Mouse (Mus musculus) midbrain, postnatal 0 days (tissue): ENCODE data around the gene Spint1. TPM values are rescaled to one million over a fixed set of nuclear protein-coding genes. Genes with fewer than 3 reads are reported as not detected.

Source experiments
- ATAC-seq: fragments of 200-750 bp; cut with Nextera tagmentation; 2 replicates; pipeline ENCODE4 v1.8.0; 2017; ENCODE audit warnings: moderate number of reproducible peaks, mild to moderate bottlenecking, moderate TSS enrichment, moderate library complexity; ENCODE audit not compliant: low FRiP score
- DNase-seq: peaks from one replicate; pipeline ENCODE4 v3.0.0-alpha.2; 2015; ENCODE audit warnings: low spot score
- H3K27ac ChIP-seq: fragments of 300-500 bp; sonication (generic); 2 replicates; pipeline ENCODE4 v1.5.1; 2014; ENCODE audit warnings: low read depth, mild to moderate bottlenecking, low read length, mixed read lengths
- H3K27me3 ChIP-seq: fragments of 300-500 bp; sonication (generic); 2 replicates; pipeline ENCODE4 v1.6.1; 2014; ENCODE audit warnings: low read length, control low read depth, mixed read lengths; ENCODE audit not compliant: insufficient read depth
- H3K36me3 ChIP-seq: fragments of 300-500 bp; sonication (generic); 2 replicates; pipeline ENCODE4 v1.6.1; 2014; ENCODE audit warnings: low read length, control low read depth, mixed read lengths; ENCODE audit not compliant: insufficient read depth
- H3K4me1 ChIP-seq: fragments of 300-500 bp; sonication (generic); 2 replicates; pipeline ENCODE4 v1.6.1; 2014; ENCODE audit warnings: mild to moderate bottlenecking, control low read depth, antibody characterized with exemption, low read length, mixed read lengths; ENCODE audit not compliant: insufficient read depth
- H3K4me2 ChIP-seq: fragments of 300-500 bp; sonication (generic); 2 replicates; pipeline ENCODE4 v1.6.1; 2014; ENCODE audit warnings: low read depth, mild to moderate bottlenecking, low read length, mixed read lengths; ENCODE audit not compliant: poor library complexity, severe bottlenecking
- H3K4me3 ChIP-seq: fragments of 300-500 bp; sonication (generic); 2 replicates; pipeline ENCODE4 v1.5.1; 2014; ENCODE audit warnings: low read depth, mild to moderate bottlenecking, low read length, moderate library complexity
- H3K9ac ChIP-seq: fragments of 300-500 bp; sonication (generic); replicated peaks from 2 replicates; pipeline ENCODE4 v1.6.1; 2014; ENCODE audit warnings: mild to moderate bottlenecking, low read length, moderate library complexity, mixed read lengths; ENCODE audit not compliant: poor library complexity, severe bottlenecking
- H3K9me3 ChIP-seq: fragments of 300-500 bp; sonication (generic); 2 replicates; pipeline ENCODE4 v1.6.1; 2016; ENCODE audit warnings: low read length, control low read depth
- CTCF ChIP-seq: IDR thresholded peaks from 2 replicates; pipeline ENCODE4 v1.5.1; 2016; ENCODE audit warnings: antibody characterized with exemption, mild to moderate bottlenecking
- whole genome bisulfite sequencing: fragments of 180-500 bp; shearing (Covaris S2); extraction: QIAGEN DNeasy Blood & Tissue Kit; methylation state at CpG from one replicate; pipeline ENCODE4 v1.1.7; 2014; 5-methylcytosine and 5-hydroxymethylcytosine counted together
- polyA plus RNA-seq: library from polyadenylated mRNA; unstranded; fragments of >200 nt; fragmentation: Nextera tagmentation; extraction: Ambion mirVana; gene quantifications from 2 replicates; pipeline ENCODE4 v1.2.1, GENCODE M21; 2015
- total RNA-seq: library from RNA; depleted of rRNA; stranded (reverse); fragments of >200 nt; gene quantifications from 2 replicates; pipeline ENCODE4 v1.2.3, GENCODE M21; 2014

Spint1 gene
- total and polyA plus RNA-seq, 2 experiments from 2014 or later = 1.1 to 1.9 TPM

DNA sequence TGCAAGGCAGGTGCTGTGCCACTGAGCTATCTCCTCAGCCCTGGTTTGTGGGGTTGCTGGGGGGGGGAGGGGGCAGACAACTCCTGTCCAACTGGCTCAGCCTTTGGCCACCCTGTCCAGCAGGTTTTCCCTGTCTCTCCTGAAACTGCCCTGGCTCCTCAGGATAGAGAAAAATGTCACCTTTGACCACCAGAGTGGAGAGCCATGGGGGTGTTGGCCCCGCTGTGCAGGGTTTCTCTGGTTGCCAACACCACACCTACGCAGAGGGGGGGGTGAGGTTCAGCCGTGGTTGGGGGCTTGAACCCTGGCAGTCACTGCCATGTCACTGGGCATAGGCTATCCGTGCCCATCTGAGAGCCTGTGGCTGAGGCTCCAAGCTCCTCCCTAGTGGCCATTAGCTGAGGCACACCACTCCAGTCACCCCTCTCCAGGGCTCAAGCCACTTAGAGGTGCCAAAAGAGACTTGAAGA lies 12.5 kb downstream of the Spint1 start:
- Histone ChIP-seq H3K9me3 (no peaks in the 10 kb centered on the region), H3K4me2 (no peak overlapping the region), H3K27ac (no peak overlapping the region), H3K36me3 (no peaks in the 10 kb centered on the region), H3K4me1 (no peaks in the 10 kb centered on the region), H3K9ac (no peak overlapping the region), H3K27me3 (no peaks in the 10 kb centered on the region), H3K4me3 (no peak overlapping the region)
- DNase-seq (no peak), ATAC-seq (no peak)
- no peak for TF ChIP-seq CTCF
- 83% methylated on average over 4 of the region's 4 CpGs for WGBS

DNA sequence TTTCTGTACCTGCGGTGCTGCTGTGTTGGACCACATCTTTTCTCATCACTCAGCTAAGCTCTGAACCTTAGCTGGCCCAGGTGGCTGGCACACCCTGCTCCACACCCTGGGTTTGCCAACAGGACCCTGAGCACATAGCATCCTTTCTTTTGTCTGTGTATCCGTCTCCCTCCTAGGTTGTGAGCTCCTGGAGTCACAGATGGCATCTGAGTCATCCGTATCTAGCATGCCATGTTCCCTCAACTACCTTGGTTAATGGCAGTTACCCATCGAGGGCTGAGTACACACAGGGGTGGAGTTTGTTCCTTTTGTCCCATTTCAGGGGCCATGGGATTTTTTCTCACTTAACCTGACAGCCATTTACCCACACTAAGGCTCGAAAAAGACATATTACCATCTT lies 13.2 kb downstream of the Spint1 start:
- 72% methylated on average over 5 of the region's 5 CpGs for WGBS

DNA sequence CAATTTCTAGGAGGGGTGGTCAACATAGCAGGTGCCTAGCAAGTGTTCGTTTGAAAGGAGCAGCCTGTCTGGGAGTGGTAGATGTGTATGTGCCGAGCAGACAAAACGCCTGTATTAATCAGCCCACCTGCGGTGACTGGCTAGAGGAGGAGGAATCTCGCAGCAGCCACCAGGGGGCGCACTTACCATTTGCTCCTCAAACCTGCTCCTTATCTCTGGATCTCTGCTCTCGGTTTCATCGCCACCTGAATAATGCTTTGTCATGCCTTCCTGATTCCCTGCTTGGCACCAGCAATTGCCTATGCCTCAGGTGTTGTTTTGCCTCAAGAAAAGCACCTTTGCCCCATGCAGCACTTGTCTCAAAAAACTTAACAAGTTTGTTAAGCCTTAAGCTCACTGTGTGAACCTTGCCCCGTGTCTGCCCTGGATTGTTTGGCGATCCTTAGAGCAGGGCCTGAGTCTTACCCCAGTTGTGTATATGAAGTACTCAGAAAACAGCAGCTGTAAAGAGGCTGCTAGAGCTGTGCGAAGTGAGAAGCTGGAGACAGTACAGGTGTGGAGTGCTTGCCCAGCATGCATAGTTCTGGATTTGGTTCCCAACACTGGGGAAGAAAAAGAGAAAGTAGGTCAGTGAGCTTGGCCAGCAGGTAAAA lies 13.8 kb downstream of the Spint1 start:
- H3K4me3 ChIP-seq = no peak overlapping the region
- TF ChIP-seq CTCF = peak; percentile 84
- no peak overlapping the region for H3K4me2 ChIP-seq
- ATAC-seq (no peak), DNase-seq (peak; percentile 82)
- peaks cover 6% of the 10 kb centered on the region; the same call in 1 of the 2 replicates for H3K27me3 ChIP-seq
- no peak overlapping the region for H3K9ac ChIP-seq
- H3K36me3 ChIP-seq = no peaks in the 10 kb centered on the region
- H3K4me1 ChIP-seq = no peaks in the 10 kb centered on the region
- 19% methylated on average over 11 of the region's 11 CpGs for WGBS
- no peak overlapping the region for H3K27ac ChIP-seq
- no peaks in the 10 kb centered on the region for H3K9me3 ChIP-seq

More for the DNA sequence above, 13.2 kb downstream of the Spint1 start:
- ATAC-seq (no peak), DNase-seq (no peak)
- no peak overlapping the region for H3K4me3 ChIP-seq
- H3K9ac ChIP-seq = no peak overlapping the region
- TF ChIP-seq CTCF = no peak
- no peak overlapping the region for H3K4me2 ChIP-seq
- peaks cover 4% of the 10 kb centered on the region; the same call in 1 of the 2 replicates for H3K27me3 ChIP-seq
- no peaks in the 10 kb centered on the region for H3K4me1 ChIP-seq
- no peak overlapping the region for H3K27ac ChIP-seq
- H3K36me3 ChIP-seq = no peaks in the 10 kb centered on the region
- no peaks in the 10 kb centered on the region for H3K9me3 ChIP-seq

DNA sequence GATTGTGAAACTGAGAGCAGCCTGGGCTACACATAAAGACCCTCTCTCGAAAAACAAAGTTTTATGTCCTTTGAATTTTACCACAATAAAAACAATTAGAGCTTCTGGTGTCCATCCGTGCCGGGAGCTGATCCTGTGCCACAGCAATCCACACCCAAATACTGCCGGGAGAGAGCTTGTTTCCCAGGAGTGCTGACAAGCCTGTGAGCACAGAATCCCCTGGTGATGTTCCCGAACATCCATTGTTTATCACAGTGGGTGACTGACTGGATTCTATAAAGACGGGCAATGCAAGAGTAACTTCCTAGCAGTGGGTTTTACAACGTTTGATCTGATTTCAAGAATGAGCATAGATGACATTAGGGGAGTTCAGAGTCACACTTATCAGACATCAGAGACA lies 17.8 kb downstream of the Spint1 start:
- no peaks in the 10 kb centered on the region for H3K9me3 ChIP-seq
- H3K9ac ChIP-seq = no peak overlapping the region
- H3K4me3 ChIP-seq = no peak overlapping the region
- H3K4me2 ChIP-seq = no peak overlapping the region
- ATAC-seq (no peak), DNase-seq (no peak)
- no peaks in the 10 kb centered on the region for H3K36me3 ChIP-seq
- 4% methylated on average over 7 of the region's 7 CpGs for WGBS
- TF ChIP-seq CTCF = no peak
- H3K4me1 ChIP-seq = no peaks in the 10 kb centered on the region
- peaks cover 6% of the 10 kb centered on the region; the same call in 1 of the 2 replicates for H3K27me3 ChIP-seq
- H3K27ac ChIP-seq = no peak overlapping the region

DNA sequence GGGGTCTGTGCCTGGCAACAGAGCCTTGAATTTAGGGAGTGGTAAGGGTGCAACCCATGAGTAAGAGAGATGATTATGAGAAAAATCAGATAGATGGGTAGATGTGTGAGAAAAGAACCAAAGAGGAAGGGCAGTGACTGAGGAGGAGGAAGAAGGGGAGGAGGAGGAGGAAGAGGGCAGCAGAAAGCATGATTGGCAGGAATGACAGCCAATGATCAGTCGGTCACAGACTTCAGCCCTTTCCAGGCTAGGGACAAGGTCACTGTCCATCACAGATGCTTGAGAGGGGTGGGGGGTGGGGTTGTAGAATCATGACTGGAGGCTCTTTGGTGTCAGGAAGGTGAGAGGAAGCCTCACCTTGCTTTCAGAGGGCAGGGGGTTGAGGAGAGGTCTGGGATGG lies 23.4 kb downstream of the Spint1 start:
- no peak overlapping the region for H3K27ac ChIP-seq
- 67% methylated on average over 1 of the region's 1 CpGs for WGBS
- DNase-seq (no peak), ATAC-seq (no peak)
- peaks cover under 1% of the 10 kb centered on the region; the same call in 1 of the 2 replicates for H3K27me3 ChIP-seq
- H3K9ac ChIP-seq = no peak overlapping the region
- no peaks in the 10 kb centered on the region for H3K9me3 ChIP-seq
- no peak overlapping the region for H3K4me3 ChIP-seq
- no peaks in the 10 kb centered on the region for H3K4me1 ChIP-seq
- no peaks in the 10 kb centered on the region for H3K36me3 ChIP-seq
- H3K4me2 ChIP-seq = no peak overlapping the region
- no peak for TF ChIP-seq CTCF

DNA sequence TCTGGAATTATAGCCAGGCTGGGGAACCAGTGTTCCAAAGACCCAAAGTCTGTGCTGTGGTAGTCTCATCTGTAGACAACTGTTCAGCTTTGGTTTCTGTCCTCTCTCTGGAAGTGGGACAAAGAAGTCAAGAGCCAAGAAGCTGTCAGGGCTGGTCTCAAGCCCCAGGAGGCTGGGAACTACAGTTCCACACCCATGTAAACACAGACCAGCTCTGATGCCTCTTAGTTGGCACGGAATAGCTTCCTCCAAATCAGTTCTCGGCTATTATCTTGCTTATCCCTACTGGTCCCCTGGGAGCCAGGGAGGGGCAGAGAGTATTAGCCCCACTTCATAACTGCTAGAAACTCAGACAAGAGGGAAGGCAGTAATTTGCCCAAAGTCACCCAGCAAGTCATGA lies 24.2 kb downstream of the Spint1 start:
- peak; percentile 42 for DNase-seq
- no peak for TF ChIP-seq CTCF
- WGBS = 35% methylated on average over 2 of the region's 2 CpGs
- Histone ChIP-seq H3K9ac (no peak overlapping the region), H3K4me1 (no peaks in the 10 kb centered on the region), H3K9me3 (no peaks in the 10 kb centered on the region), H3K27ac (no peak overlapping the region), H3K4me2 (no peak overlapping the region), H3K27me3 (no peaks in the 10 kb centered on the region), H3K36me3 (no peaks in the 10 kb centered on the region), H3K4me3 (no peak overlapping the region)
- no peak for ATAC-seq
